Mouse (Mus musculus): ENCODE results near the gene Pex5.

Pex5 gene

GRCm38 (mm10) chr6:124407180-124407579 lies 7.7 kb downstream of the Pex5 start:
- TF ChIP-seq GATA4 (IDR thresholded peaks at IDR 0.05; ENCODE audit: insufficient replicate concordance, low read length), result no peak

GRCm38 (mm10) chr6:124406326-124406725 lies 8.5 kb downstream of the Pex5 start:
- TF ChIP-seq GATA4 (IDR thresholded peaks at IDR 0.05; ENCODE audit: insufficient replicate concordance, low read length), result peak; percentile 16; the same call in 1 of the 2 replicates

- TF ChIP-seq GATA4 (IDR thresholded peaks at IDR 0.05; ENCODE audit: insufficient replicate concordance, low read length), result no peak
These were observed 15.1 kb downstream of the Pex5 start for GRCm38 (mm10) chr6:124399738-124400137.

GRCm38 (mm10) chr6:124380142-124380541 lies 34.7 kb downstream of the Pex5 start:
- TF ChIP-seq GATA4 (IDR thresholded peaks at IDR 0.05; ENCODE audit: insufficient replicate concordance, low read length), result no peak

- TF ChIP-seq GATA4 (IDR thresholded peaks at IDR 0.05; ENCODE audit: insufficient replicate concordance, low read length), result no peak
These were observed 35.5 kb downstream of the Pex5 start for GRCm38 (mm10) chr6:124379331-124379730.

GRCm38 (mm10) chr6:124377494-124378255 lies 37.2 kb downstream of the Pex5 start:
- TF ChIP-seq GATA4 (IDR thresholded peaks at IDR 0.05; ENCODE audit: insufficient replicate concordance, low read length), result no peak

- TF ChIP-seq GATA4 (IDR thresholded peaks at IDR 0.05; ENCODE audit: insufficient replicate concordance, low read length), result no peak
These were observed 38.6 kb downstream of the Pex5 start for GRCm38 (mm10) chr6:124376311-124376710.

GRCm38 (mm10) chr6:124375435-124375884 lies 39.4 kb downstream of the Pex5 start:
- TF ChIP-seq GATA4 (IDR thresholded peaks at IDR 0.05; ENCODE audit: insufficient replicate concordance, low read length), result no peak

GRCm38 (mm10) chr6:124374683-124375082 lies 40.2 kb downstream of the Pex5 start:
- TF ChIP-seq GATA4 (IDR thresholded peaks at IDR 0.05; ENCODE audit: insufficient replicate concordance, low read length), result no peak

GRCm38 (mm10) chr6:124373584-124374206 lies 41.2 kb downstream of the Pex5 start:
- no peak for TF ChIP-seq GATA4 (IDR thresholded peaks at IDR 0.05; ENCODE audit: insufficient replicate concordance, low read length)

GRCm38 (mm10) chr6:124364328-124364727 lies 50.5 kb downstream of the Pex5 start:
- no peak for TF ChIP-seq GATA4 (IDR thresholded peaks at IDR 0.05; ENCODE audit: insufficient replicate concordance, low read length)

- no peak for TF ChIP-seq GATA4 (IDR thresholded peaks at IDR 0.05; ENCODE audit: insufficient replicate concordance, low read length)
These were observed 54.3 kb downstream of the Pex5 start for GRCm38 (mm10) chr6:124360549-124360948.

- TF ChIP-seq GATA4 (IDR thresholded peaks at IDR 0.05; ENCODE audit: insufficient replicate concordance, low read length), result no peak
These were observed 55.9 kb downstream of the Pex5 start for GRCm38 (mm10) chr6:124358953-124359352.

- no peak for TF ChIP-seq GATA4 (IDR thresholded peaks at IDR 0.05; ENCODE audit: insufficient replicate concordance, low read length)
These were observed 61.6 kb downstream of the Pex5 start for GRCm38 (mm10) chr6:124353246-124353645.

Measured in liver, adult (tissue).